Mouse (Mus musculus): ENCODE data around the gene Tmem216. TPM values are rescaled to one million over a fixed set of nuclear protein-coding genes. Genes with fewer than 3 reads are reported as not detected.

Tmem216 gene
- polyA plus RNA-seq, 1 experiment = 8.5 TPM

DNA sequence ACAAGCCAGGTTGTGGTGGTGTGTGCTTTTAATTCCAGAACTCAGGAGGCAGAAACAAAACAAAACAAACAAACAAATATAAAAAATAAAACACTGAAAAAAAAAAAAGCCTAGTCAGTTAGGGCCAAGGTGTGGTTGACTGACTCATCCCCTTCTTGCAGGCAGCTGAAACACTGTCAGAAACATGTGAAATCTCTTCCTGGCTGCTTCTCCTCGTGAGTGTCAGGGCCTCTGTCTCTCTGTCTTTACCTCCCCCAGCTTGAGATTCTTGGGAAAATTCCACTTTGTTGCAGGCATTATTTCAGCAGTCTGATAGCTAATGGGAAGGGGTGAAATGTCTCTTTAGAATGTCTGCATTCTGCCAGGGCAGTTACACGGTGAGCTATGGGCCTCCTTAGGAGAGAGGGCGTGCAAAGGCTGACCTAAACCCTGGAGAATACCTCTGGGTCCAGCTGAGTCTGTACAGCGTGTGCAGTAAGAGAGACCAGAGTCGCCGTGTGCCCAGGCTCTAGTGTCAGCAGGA lies 46.3 kb upstream of the Tmem216 start:
- Histone ChIP-seq H3K27ac (ENCODE audit: insufficient read depth, low read length) (peak overlapping the region; percentile 45), H3K36me3 (ENCODE audit: control insufficient read depth, insufficient read depth, low read length) (no peaks in the 10 kb centered on the region), H3K27me3 (ENCODE audit: control insufficient read depth, insufficient read depth, low read length) (no peaks in the 10 kb centered on the region), H3K4me1 (ENCODE audit: control insufficient read depth, insufficient read depth, insufficient read length) (peaks cover 5% of the 10 kb centered on the region; the same call in 1 of the 2 replicates), H3K4me3 (ENCODE audit: extremely low read depth, insufficient read depth, insufficient read length) (no peak overlapping the region)
- no peak for DNase-seq (ENCODE audit: low read depth in 1 of 2, low spot score in 2 of 2)
- WGBS = 28% methylated on average over 6 of the region's 6 CpGs
- TF ChIP-seq CTCF (IDR thresholded peaks at IDR 0.05; ENCODE audit: extremely low read depth, insufficient read depth, insufficient read length, insufficient replicate concordance) (no peak), POLR2A (IDR thresholded peaks at IDR 0.05; ENCODE audit: low read depth, low read length) (no peak)

- Histone ChIP-seq H3K36me3 (ENCODE audit: control insufficient read depth, insufficient read depth, low read length) (peaks cover 5% of the 10 kb centered on the region; the same call in 1 of the 2 replicates), H3K4me3 (ENCODE audit: extremely low read depth, insufficient read depth, insufficient read length) (no peak overlapping the region), H3K27ac (ENCODE audit: insufficient read depth, low read length) (no peak overlapping the region), H3K27me3 (ENCODE audit: control insufficient read depth, insufficient read depth, low read length) (no peaks in the 10 kb centered on the region), H3K4me1 (ENCODE audit: control insufficient read depth, insufficient read depth, insufficient read length) (peaks cover 4% of the 10 kb centered on the region; the same call in 1 of the 2 replicates)
- TF ChIP-seq CTCF (IDR thresholded peaks at IDR 0.05; ENCODE audit: extremely low read depth, insufficient read depth, insufficient read length, insufficient replicate concordance) = no peak
- TF ChIP-seq POLR2A (IDR thresholded peaks at IDR 0.05; ENCODE audit: low read depth, low read length) = no peak
- 96% methylated on average over 2 of the region's 2 CpGs for WGBS
- DNase-seq (ENCODE audit: low read depth in 1 of 2, low spot score in 2 of 2) = no peak
Measured at GRCm38 (mm10) chr19:10599648-10600047, 43.6 kb upstream of the Tmem216 start.

GRCm38 (mm10) chr19:10598188-10598587 lies 42.1 kb upstream of the Tmem216 start:
- H3K4me1 ChIP-seq (ENCODE audit: control insufficient read depth, insufficient read depth, insufficient read length) = peaks cover 2% of the 10 kb centered on the region; the same call in 1 of the 2 replicates
- no peak overlapping the region for H3K4me3 ChIP-seq (ENCODE audit: extremely low read depth, insufficient read depth, insufficient read length)
- no peaks in the 10 kb centered on the region for H3K27me3 ChIP-seq (ENCODE audit: control insufficient read depth, insufficient read depth, low read length)
- WGBS = 38% methylated on average over 3 of the region's 3 CpGs
- H3K27ac ChIP-seq (ENCODE audit: insufficient read depth, low read length) = no peak overlapping the region
- no peak for DNase-seq (ENCODE audit: low read depth in 1 of 2, low spot score in 2 of 2)
- TF ChIP-seq POLR2A (IDR thresholded peaks at IDR 0.05; ENCODE audit: low read depth, low read length) = no peak
- TF ChIP-seq CTCF (IDR thresholded peaks at IDR 0.05; ENCODE audit: extremely low read depth, insufficient read depth, insufficient read length, insufficient replicate concordance) = peak; percentile 20; the same call in 1 of the 2 replicates
- H3K36me3 ChIP-seq (ENCODE audit: control insufficient read depth, insufficient read depth, low read length) = peaks cover 10% of the 10 kb centered on the region; the same call in 1 of the 2 replicates

DNA sequence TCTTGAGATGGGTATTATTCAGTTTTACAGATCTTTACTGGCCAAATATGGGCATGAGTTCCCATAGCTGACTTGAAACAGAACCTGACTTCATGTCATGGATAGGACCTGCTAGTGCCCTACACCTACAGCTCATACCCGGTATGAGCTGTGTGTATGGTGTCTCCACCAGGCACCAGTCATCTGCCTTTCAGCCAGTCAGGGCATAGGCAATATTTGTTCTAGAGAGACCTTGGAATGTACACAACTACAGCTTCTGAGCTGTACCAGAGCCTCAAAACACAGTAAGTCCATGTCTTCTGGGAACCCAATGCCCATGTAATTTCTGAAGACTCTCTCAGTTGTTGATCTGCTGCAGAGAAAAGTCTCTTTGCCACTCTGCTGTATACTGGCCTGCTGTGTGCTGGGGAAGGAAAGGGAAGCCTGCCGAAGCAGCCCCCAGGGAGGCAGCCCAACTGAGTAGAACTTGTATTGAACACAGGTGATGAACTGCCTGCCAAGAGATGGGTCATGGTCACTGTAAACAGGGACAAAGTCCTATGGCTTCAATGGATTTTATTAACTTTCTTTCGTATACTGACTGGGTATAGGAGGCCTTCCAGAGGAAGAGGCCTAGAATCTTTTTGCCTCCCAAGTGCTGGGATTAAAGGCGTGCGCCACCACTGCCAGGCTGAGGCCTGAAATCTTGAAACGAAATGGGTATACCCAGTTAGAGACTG lies 35.8 kb upstream of the Tmem216 start:
- H3K4me3 ChIP-seq (ENCODE audit: extremely low read depth, insufficient read depth, insufficient read length) = no peak overlapping the region
- 88% methylated on average over 6 of the region's 6 CpGs for WGBS
- H3K4me1 ChIP-seq (ENCODE audit: control insufficient read depth, insufficient read depth, insufficient read length) = no peaks in the 10 kb centered on the region
- H3K27ac ChIP-seq (ENCODE audit: insufficient read depth, low read length) = no peak overlapping the region
- H3K36me3 ChIP-seq (ENCODE audit: control insufficient read depth, insufficient read depth, low read length) = peaks cover 47% of the 10 kb centered on the region
- TF ChIP-seq CTCF (IDR thresholded peaks at IDR 0.05; ENCODE audit: extremely low read depth, insufficient read depth, insufficient read length, insufficient replicate concordance) = no peak
- no peak for TF ChIP-seq POLR2A (IDR thresholded peaks at IDR 0.05; ENCODE audit: low read depth, low read length)
- DNase-seq (ENCODE audit: low read depth in 1 of 2, low spot score in 2 of 2) = no peak
- no peaks in the 10 kb centered on the region for H3K27me3 ChIP-seq (ENCODE audit: control insufficient read depth, insufficient read depth, low read length)

GRCm38 (mm10) chr19:10590301-10590700 lies 34.3 kb upstream of the Tmem216 start:
- TF ChIP-seq POLR2A (IDR thresholded peaks at IDR 0.05; ENCODE audit: low read depth, low read length) (no peak), CTCF (IDR thresholded peaks at IDR 0.05; ENCODE audit: extremely low read depth, insufficient read depth, insufficient read length, insufficient replicate concordance) (no peak)
- no peaks in the 10 kb centered on the region for H3K4me1 ChIP-seq (ENCODE audit: control insufficient read depth, insufficient read depth, insufficient read length)
- no peak overlapping the region for H3K4me3 ChIP-seq (ENCODE audit: extremely low read depth, insufficient read depth, insufficient read length)
- no peak overlapping the region for H3K27ac ChIP-seq (ENCODE audit: insufficient read depth, low read length)
- WGBS = 75% methylated on average over 3 of the region's 3 CpGs
- DNase-seq (ENCODE audit: low read depth in 1 of 2, low spot score in 2 of 2) = no peak
- no peaks in the 10 kb centered on the region for H3K27me3 ChIP-seq (ENCODE audit: control insufficient read depth, insufficient read depth, low read length)
- peaks cover 50% of the 10 kb centered on the region for H3K36me3 ChIP-seq (ENCODE audit: control insufficient read depth, insufficient read depth, low read length)

- H3K27ac ChIP-seq (ENCODE audit: insufficient read depth, low read length) = peak overlapping the region; percentile 14; the same call in 1 of the 2 replicates
- WGBS = 29% methylated on average over 5 of the region's 5 CpGs
- no peak for DNase-seq (ENCODE audit: low read depth in 1 of 2, low spot score in 2 of 2)
- TF ChIP-seq CTCF (IDR thresholded peaks at IDR 0.05; ENCODE audit: extremely low read depth, insufficient read depth, insufficient read length, insufficient replicate concordance) = no peak
- TF ChIP-seq POLR2A (IDR thresholded peaks at IDR 0.05; ENCODE audit: low read depth, low read length) = no peak
- peaks cover 47% of the 10 kb centered on the region for H3K36me3 ChIP-seq (ENCODE audit: control insufficient read depth, insufficient read depth, low read length)
- peaks cover 2% of the 10 kb centered on the region; the same call in 1 of the 2 replicates for H3K4me1 ChIP-seq (ENCODE audit: control insufficient read depth, insufficient read depth, insufficient read length)
- no peak overlapping the region for H3K4me3 ChIP-seq (ENCODE audit: extremely low read depth, insufficient read depth, insufficient read length)
- H3K27me3 ChIP-seq (ENCODE audit: control insufficient read depth, insufficient read depth, low read length) = no peaks in the 10 kb centered on the region
Measured at GRCm38 (mm10) chr19:10589127-10589857, 33.3 kb upstream of the Tmem216 start.
